ENCODE assay signal across 13 mouse cellular contexts in the genomic region with DNA sequence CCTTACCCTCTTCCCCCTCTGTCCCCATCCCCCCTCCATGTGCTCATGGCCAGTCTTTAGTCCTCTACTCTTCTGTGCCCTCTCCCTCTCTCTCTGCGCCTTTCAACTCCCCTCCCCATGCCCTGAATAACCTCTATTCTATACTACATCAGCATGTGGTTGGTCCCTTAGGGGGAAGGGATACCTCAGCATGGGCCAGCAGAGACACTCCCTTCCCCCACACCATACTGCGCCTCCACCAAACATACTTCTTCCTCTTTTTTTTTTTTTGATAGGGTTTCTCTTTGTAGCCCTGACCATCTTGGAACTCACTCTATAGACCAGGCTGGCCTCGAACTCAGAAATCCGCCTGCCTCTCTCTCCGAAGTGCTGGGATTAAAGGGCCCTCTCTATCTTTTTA. TPM values are rescaled to one million over a fixed set of nuclear protein-coding genes. Genes with fewer than 3 reads are reported as not detected.
DNase-seq lines count a peak whose midpoint lies in the region; ATAC-seq and TF ChIP-seq lines count a peak whose summit lies in the region.
"Had no signal": no experiment of that assay in that cellular context is flagged by ENCODE, and none has a peak within 500 bp of the region (broad histone marks: within the 10 kb centered on the region; RNA-seq: fewer than 3 reads in every experiment).

No protein-coding gene starts in this region.

- peak overlapping the region; percentile 99 for H3K27ac ChIP-seq in liver, adult 2 months (replicated peaks; ENCODE audit: insufficient read depth, low read depth, low read length)
- peak overlapping the region; percentile 25; the same call in 1 of the 2 replicates for H3K27ac ChIP-seq in cortical plate, adult 2 months (ENCODE audit: insufficient read depth, low read length)
- no peak overlapping the region for H3K27ac ChIP-seq in embryonic facial prominence, embryonic 10.5 days (replicated peaks)

- H3K9ac ChIP-seq in liver, adult 2 months (ENCODE audit: low read depth, low read length): no peak overlapping the region

- peaks cover 61% of the 10 kb centered on the region for H3K4me1 ChIP-seq in liver, adult 2 months (ENCODE audit: control insufficient read depth, insufficient read depth, low read length)
- peaks cover 60% of the 10 kb centered on the region for H3K4me1 ChIP-seq in G1E (ENCODE audit: insufficient read depth, low read depth, low read length)
- H3K4me1 ChIP-seq in cortical plate, adult 2 months (ENCODE audit: control insufficient read depth, insufficient read depth, low read length): peaks cover 12% of the 10 kb centered on the region
- peaks cover 48% of the 10 kb centered on the region for H3K4me1 ChIP-seq in embryonic facial prominence, embryonic 10.5 days

- no peak overlapping the region for H3K4me3 ChIP-seq in liver, adult 2 months (ENCODE audit: insufficient read depth, low read depth, low read length)
- H3K4me3 ChIP-seq in G1E (ENCODE audit: low read depth, low read length): no peak overlapping the region
- no peak overlapping the region for H3K4me3 ChIP-seq in cortical plate, adult 2 months (ENCODE audit: insufficient read depth, low read length)
- no peak overlapping the region for H3K4me3 ChIP-seq in embryonic facial prominence, embryonic 10.5 days
- H3K4me3 ChIP-seq: heart, embryonic 13.5 days had no signal

- TF ChIP-seq CTCF in liver, adult 2 months (IDR thresholded peaks at IDR 0.05; ENCODE audit: low read depth, low read length): no peak
- no peak for TF ChIP-seq CTCF in G1E (IDR thresholded peaks at IDR 0.05; ENCODE audit: low read depth, low read length)
- TF ChIP-seq CTCF in cortical plate, adult 2 months (IDR thresholded peaks at IDR 0.05; ENCODE audit: extremely low read depth, insufficient read depth, low read length): no peak

- no peaks in the 10 kb centered on the region for H3K27me3 ChIP-seq in liver, adult 2 months (ENCODE audit: control insufficient read depth, insufficient read depth, low read length)
- no peaks in the 10 kb centered on the region for H3K27me3 ChIP-seq in G1E (ENCODE audit: insufficient read depth, low read length)
- H3K27me3 ChIP-seq in embryonic facial prominence, embryonic 10.5 days (replicated peaks; ENCODE audit: low read depth, poor library complexity, severe bottlenecking): no peaks in the 10 kb centered on the region
- H3K27me3 ChIP-seq: heart, embryonic 13.5 days had no signal

- TF ChIP-seq POLR2A in liver, adult 2 months (IDR thresholded peaks at IDR 0.05; ENCODE audit: extremely low read depth, insufficient read depth, low read length): no peak
- no peak for TF ChIP-seq POLR2A in cortical plate, adult 2 months (IDR thresholded peaks at IDR 0.05; ENCODE audit: extremely low read depth, insufficient read depth, low read length)

- peak; percentile 72 for ATAC-seq in G1E (ENCODE audit: extremely low read depth, insufficient number of reproducible peaks, low FRiP score, poor library complexity, severe bottlenecking)
- peak; percentile 49 for ATAC-seq in megakaryocyte progenitor cell, adult 5-6 weeks (replicated peaks; ENCODE audit: poor library complexity)
- ATAC-seq: forebrain, embryonic 14.5 days had no signal

- H3K79me2 ChIP-seq in liver, adult 2 months (ENCODE audit: control insufficient read depth, insufficient read depth, low read length): peaks cover 58% of the 10 kb centered on the region

- H3K36me3 ChIP-seq in liver, adult 2 months (ENCODE audit: control insufficient read depth, insufficient read depth, low read length): no peaks in the 10 kb centered on the region; the same call in 1 of the 2 replicates
- H3K36me3 ChIP-seq in G1E (replicated peaks): peaks cover 42% of the 10 kb centered on the region
- peaks cover 8% of the 10 kb centered on the region for H3K36me3 ChIP-seq in embryonic facial prominence, embryonic 10.5 days (replicated peaks)

- no peaks in the 10 kb centered on the region for H3K9me3 ChIP-seq in G1E (replicated peaks)
- no peaks in the 10 kb centered on the region for H3K9me3 ChIP-seq in embryonic facial prominence, embryonic 10.5 days
- H3K9me3 ChIP-seq: heart, embryonic 13.5 days had no signal

- DNase-seq in liver, adult 2 months (ENCODE audit: extremely low read depth, low read depth, low spot score): no peak
- no peak for DNase-seq in liver
- DNase-seq in G1E (ENCODE audit: low spot score): no peak
- no peak for DNase-seq in embryonic facial prominence, embryonic 10.5 days (ENCODE audit: low spot score)
- no peak for DNase-seq in adrenal gland, postnatal 14 days
- DNase-seq: adrenal gland, postnatal 10 days; cerebellum, postnatal 25 days; kidney, adult 8-10 months; lung, postnatal 14 days had no signal

- 88% methylated on average over 5 of the region's 5 CpGs for WGBS in liver, adult 2 months
- 66% methylated on average over 5 of the region's 5 CpGs for WGBS in embryonic facial prominence, embryonic 10.5 days

RNA-seq across cellular contexts. Expression of gene Gna12, which starts 15.8 kb away (rescaled TPM):
- 43.1 and 56.9 TPM in 2 replicates for total RNA-seq in liver, adult 2 months (2014; rRNA removed)
- polyA plus RNA-seq in liver, adult 2 months (2012; rRNA removed): 85.1 and 88.2 TPM in 2 replicates
- total RNA-seq in G1E (2014; fragmentation: Nextera tagmentation) (40.9 and 66.7 TPM in 2 replicates), G1E (2017) (22.2 and 22.4 TPM in 2 replicates)
- polyA plus RNA-seq in G1E (2012): 53.1 and 54.5 TPM in 2 replicates
- polyA plus RNA-seq in cortical plate, adult 2 months (2012; rRNA removed): 90.0 and 94.4 TPM in 2 replicates
- 45.4 and 50.2 TPM in 2 replicates for total RNA-seq in megakaryocyte progenitor cell, adult 5-6 weeks (2015)
- 33.6 and 33.9 TPM in 2 replicates for total RNA-seq in megakaryocyte progenitor cell, adult 5-6 weeks (2017)
- 11.4 and 14.1 TPM in 2 replicates for polyA plus RNA-seq in embryonic facial prominence, embryonic 10.5 days (2016; fragmentation: Nextera tagmentation; extraction: Ambion mirVana)
- total RNA-seq in adrenal gland, postnatal 14 days (2021): 114 and 117 TPM in 2 replicates
